Mouse (Mus musculus) limb, embryonic 13.5 days (tissue): ENCODE results near the gene Prpf8. TPM values are rescaled to one million over a fixed set of nuclear protein-coding genes. Genes with fewer than 3 reads are reported as not detected.
"Not testable (repeated sequence)": the region's sequence is repeated elsewhere in the genome, so short reads cannot be mapped to it uniquely, and the experiment has no call there.

Experiments
- ATAC-seq: fragments of 200-750 bp; cut with Nextera tagmentation; 2 replicates; pipeline ENCODE4 v1.8.0; 2017; ENCODE audit warnings: low read depth, moderate number of reproducible peaks, moderate TSS enrichment; ENCODE audit not compliant: low FRiP score
- H3K27ac ChIP-seq: fragments of 300-500 bp; sonication (generic); 2 replicates; pipeline ENCODE4 v1.5.1; 2015; ENCODE audit warnings: inconsistent platforms, mild to moderate bottlenecking, moderate library complexity
- H3K27me3 ChIP-seq: fragments of 300-500 bp; sonication (generic); 2 replicates; pipeline ENCODE4 v1.6.1; 2015; ENCODE audit warnings: mild to moderate bottlenecking, inconsistent platforms
- H3K36me3 ChIP-seq: fragments of 300-500 bp; sonication (generic); 2 replicates; pipeline ENCODE4 v1.6.1; 2015; ENCODE audit warnings: inconsistent platforms, mild to moderate bottlenecking, moderate library complexity
- H3K4me1 ChIP-seq: fragments of 300-500 bp; sonication (generic); 2 replicates; pipeline ENCODE4 v1.6.1; 2015; ENCODE audit warnings: inconsistent platforms
- H3K4me2 ChIP-seq: fragments of 300-500 bp; sonication (generic); replicated peaks from 2 replicates; pipeline ENCODE4 v1.6.1; 2015; ENCODE audit warnings: inconsistent platforms, mild to moderate bottlenecking, moderate library complexity
- H3K4me3 ChIP-seq: fragments of 300-500 bp; sonication (generic); 2 replicates; pipeline ENCODE4 v1.5.1; 2015; ENCODE audit warnings: moderate library complexity, mild to moderate bottlenecking, inconsistent platforms
- H3K9ac ChIP-seq: fragments of 300-500 bp; sonication (generic); 2 replicates; pipeline ENCODE4 v1.6.1; 2015; ENCODE audit warnings: mild to moderate bottlenecking, inconsistent platforms
- H3K9me3 ChIP-seq: fragments of 300-500 bp; sonication (generic); 2 replicates; pipeline ENCODE4 v1.6.1; 2016; ENCODE audit warnings: inconsistent platforms
- WGBS: fragments of 180-500 bp; shearing (Covaris S2); methylation state at CpG from one replicate; pipeline ENCODE4 v1.1.7; 2015; 5-methylcytosine and 5-hydroxymethylcytosine counted together
- microRNA counts: library from miRNA; unstranded; fragments of <30 nt; microRNA quantifications from one replicate; lab custom pipeline; 2016
- microRNA-seq: library from miRNA; unstranded; fragments of <30 nt; microRNA quantifications from one replicate; pipeline ENCODE4, GENCODE M21; 2016
- polyA plus RNA-seq: library from polyadenylated mRNA; unstranded; fragments of >200 nt; fragmentation: Nextera tagmentation; extraction: Ambion mirVana; gene quantifications from 2 replicates; pipeline ENCODE4 v1.2.1, GENCODE M21; 2015

Prpf8 gene
- polyA plus RNA-seq, 1 experiment from 2014 or later, result 63.0 TPM

DNA sequence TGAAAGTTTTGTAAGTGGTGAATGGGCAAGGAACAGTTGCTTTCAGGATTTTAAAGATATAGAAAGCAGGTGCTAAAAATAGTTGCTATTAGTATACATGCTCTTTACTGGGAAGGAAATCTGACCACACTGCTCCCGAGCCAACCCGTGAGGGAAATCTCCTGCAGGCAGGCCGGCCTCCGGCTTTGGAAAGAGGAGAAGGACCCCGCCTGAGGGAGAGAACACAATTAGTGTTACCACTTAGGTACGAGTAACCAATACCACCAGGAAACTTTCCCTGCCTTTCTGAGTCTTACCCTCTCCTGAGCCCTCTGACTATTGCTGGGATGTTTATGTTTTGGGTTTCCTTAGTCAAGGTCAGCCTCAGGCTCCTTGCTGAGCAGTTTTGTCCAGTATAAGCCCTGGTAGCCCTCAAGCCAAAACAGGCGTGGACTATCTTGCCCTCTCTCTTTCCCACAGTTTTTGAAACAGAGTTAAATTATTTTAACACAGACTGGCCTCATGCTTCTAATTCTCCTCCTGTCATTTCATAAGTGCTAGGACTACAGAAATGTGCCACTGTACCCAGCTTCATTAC is 66.4 kb downstream of the Prpf8 start:
- Histone ChIP-seq H3K27ac (0 out of 2 replicates have a peak overlapping the region, but pooled peaks have one; percentile 75), H3K27me3 (no peaks in the 10 kb centered on the region), H3K9ac (no peak overlapping the region; the same call in 1 of the 2 replicates), H3K36me3 (no peaks in the 10 kb centered on the region), H3K4me3 (no peak overlapping the region), H3K9me3 (peaks cover under 1% of the 10 kb centered on the region; the same call in 1 of the 2 replicates), H3K4me2 (no peak overlapping the region), H3K4me1 (peaks cover 40% of the 10 kb centered on the region)
- no peak for ATAC-seq
- 24% methylated on average over 7 of the region's 7 CpGs for WGBS

DNA sequence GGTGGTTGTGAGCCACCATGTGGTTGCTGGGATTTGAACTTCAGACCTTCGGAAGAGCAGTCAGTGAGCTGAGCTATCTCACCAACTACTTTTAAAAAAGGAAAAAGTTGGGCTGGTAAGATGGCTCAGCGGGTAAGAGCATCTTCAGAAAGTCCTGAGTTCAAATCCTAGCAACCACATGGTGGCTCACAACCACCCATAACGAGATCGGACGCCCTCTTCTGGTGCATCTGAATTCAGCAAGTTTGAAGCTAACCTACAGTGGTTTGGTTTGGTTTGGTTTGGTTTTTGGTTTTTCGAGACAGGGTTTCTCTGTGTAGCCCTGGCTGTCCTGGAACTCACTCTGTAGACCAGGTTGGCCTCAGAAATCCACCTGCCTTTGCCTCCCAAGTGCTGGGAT is 69.4 kb downstream of the Prpf8 start:
- not testable (repeated sequence) for H3K9me3 ChIP-seq, H3K4me3 ChIP-seq, H3K27ac ChIP-seq, ATAC-seq, H3K4me2 ChIP-seq, H3K36me3 ChIP-seq, H3K27me3 ChIP-seq, H3K9ac ChIP-seq
- peaks cover 25% of the 10 kb centered on the region for H3K4me1 ChIP-seq
- 95% methylated on average over 6 of the region's 6 CpGs for WGBS

DNA sequence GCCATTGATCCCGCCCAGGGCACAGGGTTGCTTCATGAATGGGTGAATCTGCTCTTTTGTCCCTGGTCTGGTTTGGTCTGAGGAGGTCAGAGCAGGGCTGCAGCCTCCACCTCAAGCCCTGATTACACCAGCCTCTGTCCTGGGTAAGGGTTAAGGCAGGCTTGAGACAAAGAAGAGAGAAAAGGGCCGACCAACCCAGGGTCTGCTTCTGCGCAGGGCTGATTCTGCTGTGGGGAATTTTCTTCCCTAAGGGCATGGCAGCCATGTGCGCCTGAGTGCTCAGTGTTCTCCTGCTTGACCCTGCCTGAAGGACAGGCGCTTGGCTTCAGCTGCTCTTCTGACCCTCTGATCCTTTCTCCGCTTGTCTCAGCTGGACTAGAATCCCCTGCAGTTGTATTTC is 70.5 kb downstream of the Prpf8 start:
- Histone ChIP-seq H3K27me3 (no peaks in the 10 kb centered on the region), H3K4me3 (no peak overlapping the region), H3K36me3 (no peaks in the 10 kb centered on the region), H3K9me3 (peaks cover 7% of the 10 kb centered on the region; the same call in 1 of the 2 replicates), H3K4me2 (no peak overlapping the region), H3K9ac (no peak overlapping the region), H3K27ac (no peak overlapping the region), H3K4me1 (peaks cover 15% of the 10 kb centered on the region)
- 85% methylated on average over 6 of the region's 6 CpGs for WGBS
- no peak for ATAC-seq

DNA sequence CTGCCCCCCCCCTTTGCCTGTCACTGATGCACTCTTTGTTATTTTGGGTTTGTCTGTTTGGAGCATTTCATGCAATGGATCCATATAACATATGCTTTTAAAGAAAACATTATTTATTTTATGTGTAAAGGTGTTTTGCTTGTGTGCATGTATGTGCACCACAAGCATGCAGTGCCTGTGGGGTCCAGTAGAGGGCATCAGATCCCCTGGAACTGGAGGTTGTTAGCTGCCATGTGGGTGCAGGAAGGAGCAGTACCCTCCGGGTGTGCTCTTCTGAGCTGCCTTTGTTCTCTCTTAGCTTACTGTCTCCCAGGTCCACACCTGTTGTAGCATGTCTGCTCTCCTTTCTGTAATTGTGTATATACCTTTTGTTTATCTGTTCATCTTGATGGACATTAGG is 71.5 kb downstream of the Prpf8 start:
- H3K27ac ChIP-seq, result no peak overlapping the region
- WGBS, result 93% methylated on average over 1 of the region's 1 CpGs
- ATAC-seq, result no peak
- no peaks in the 10 kb centered on the region for H3K27me3 ChIP-seq
- H3K9me3 ChIP-seq, result peaks cover 7% of the 10 kb centered on the region; the same call in 1 of the 2 replicates
- H3K4me1 ChIP-seq, result peaks cover 6% of the 10 kb centered on the region; the same call in 1 of the 2 replicates
- H3K4me3 ChIP-seq, result no peak overlapping the region
- no peak overlapping the region for H3K4me2 ChIP-seq
- H3K9ac ChIP-seq, result no peak overlapping the region
- no peaks in the 10 kb centered on the region for H3K36me3 ChIP-seq

MicroRNAs encoded within 50 kb of the gene (microRNA counts, 519-probe panel; counts per million panel counts)
- microRNA mmu-miR-22 (lab: Ali Mortazavi, UCI), result 4,156 counts per million, percentile 80 among the panel's probes with 10 or more counts

Small RNA genes lying within 50 kb of the gene (microRNA-seq; reads per million reads assigned to microRNA genes)
- gene Mir22 (2,198 reads per million, percentile 83 among the genes with 10 or more reads in this experiment), gene Mir3971 (not detected)

Other genes starting within 250 kb of the Prpf8 start
- gene Rpa1, start 138.5 kb upstream of the Prpf8 start, polyA plus RNA-seq, result 119 and 130 TPM in 2 replicates
- 16.9 and 20.1 TPM in 2 replicates for gene Smyd4, start 138.4 kb upstream of the Prpf8 start, polyA plus RNA-seq
- gene Serpinf1, start 64.1 kb upstream of the Prpf8 start, polyA plus RNA-seq, result 227 and 235 TPM in 2 replicates
- gene Serpinf2, start 47.2 kb upstream of the Prpf8 start, polyA plus RNA-seq, result 0.14 and 1.3 TPM in 2 replicates
- gene Wdr81, start 32.1 kb upstream of the Prpf8 start, polyA plus RNA-seq, result 5.8 and 5.9 TPM in 2 replicates
- 26.4 and 26.9 TPM in 2 replicates for gene Tlcd2, start 25.1 kb upstream of the Prpf8 start, polyA plus RNA-seq
- gene Rilp, start 23.3 kb downstream of the Prpf8 start, polyA plus RNA-seq, result 0.34 and 0.66 TPM in 2 replicates
- 6.0 and 6.6 TPM in 2 replicates for gene Scarf1, start 26.7 kb downstream of the Prpf8 start, polyA plus RNA-seq
- 4.8 TPM in 2 replicates for gene Slc43a2, start 44.9 kb downstream of the Prpf8 start, polyA plus RNA-seq
- gene Pitpna, start 101.3 kb downstream of the Prpf8 start, polyA plus RNA-seq, result 60.9 and 62.5 TPM in 2 replicates
- 21.1 and 22.0 TPM in 2 replicates for gene Inpp5k, start 144.2 kb downstream of the Prpf8 start, polyA plus RNA-seq
- gene Myo1c, start 163.7 kb downstream of the Prpf8 start, polyA plus RNA-seq, result 34.2 and 38.0 TPM in 2 replicates
- 126 and 128 TPM in 2 replicates for gene Crk, start 192.4 kb downstream of the Prpf8 start, polyA plus RNA-seq
- gene Ywhae, start 246.1 kb downstream of the Prpf8 start, polyA plus RNA-seq, result 920 and 928 TPM in 2 replicates